Mouse (Mus musculus) embryonic fibroblast, embryonic 13.5 days (primary cell): ENCODE measurements around the gene 1520401A03Rik.

Experiments
- CTCF ChIP-seq: IDR thresholded peaks from 2 replicates; pipeline ENCODE4 v1.5.1; 2011; ENCODE audit warnings: mild to moderate bottlenecking, control low read depth, low read length, moderate library complexity, borderline replicate concordance; ENCODE audit not compliant: insufficient read depth
- POLR2A ChIP-seq: IDR thresholded peaks from 2 replicates; pipeline ENCODE4 v1.6.1; 2011; ENCODE audit warnings: low read depth, mild to moderate bottlenecking, control low read depth, low read length, moderate library complexity

DNA sequence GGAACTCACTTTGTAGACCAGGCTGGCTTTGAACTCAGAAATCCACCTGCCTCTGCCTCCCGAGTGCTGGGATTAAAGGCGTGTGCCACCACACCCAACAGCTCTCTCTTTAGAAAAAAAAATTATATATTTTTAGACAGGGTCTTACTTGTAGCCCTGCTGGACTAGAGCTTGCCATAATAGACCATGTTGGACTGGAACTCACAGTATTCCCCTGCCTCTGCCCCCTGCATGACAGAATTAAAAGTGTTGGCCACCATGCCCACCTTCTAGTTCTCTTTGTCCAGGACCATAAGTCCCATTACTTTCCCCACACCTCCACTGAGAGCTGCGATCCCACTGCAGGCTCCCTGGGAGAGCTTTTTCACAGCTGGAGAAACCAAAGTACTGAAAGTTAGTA, 24.9 kb upstream of the 1520401A03Rik start:
- TF ChIP-seq POLR2A (no peak), CTCF (no peak)
